Mouse (Mus musculus) left cerebral cortex, postnatal 10 days (tissue): ENCODE measurements at regions not wholly inside any gene's neighbourhood (a gene's known extent, or its start where the extent isn't known, plus 50 kb on each side); places are given as distances from the start of the nearest gene placed in this dataset.
"Not testable (repeated sequence)": the region's sequence is repeated elsewhere in the genome, so short reads cannot be mapped to it uniquely, and the experiment has no call there.

Experiments used
- DNase-seq, 2 experiments: peaks; one replicate each; pipeline ENCODE4 v3.0.0; 2021 to 2022; ENCODE audit warnings: low spot score in 2 of 2, mixed read lengths in 1 of 2; ENCODE audit errors: extremely low spot score in 1 of 2
- intact Hi-C: fragments of 180-260 bp; cut with DNase I; formaldehyde crosslinking; loops from one replicate; pipeline ENCODE4 v1.15.1; 2025

DNA sequence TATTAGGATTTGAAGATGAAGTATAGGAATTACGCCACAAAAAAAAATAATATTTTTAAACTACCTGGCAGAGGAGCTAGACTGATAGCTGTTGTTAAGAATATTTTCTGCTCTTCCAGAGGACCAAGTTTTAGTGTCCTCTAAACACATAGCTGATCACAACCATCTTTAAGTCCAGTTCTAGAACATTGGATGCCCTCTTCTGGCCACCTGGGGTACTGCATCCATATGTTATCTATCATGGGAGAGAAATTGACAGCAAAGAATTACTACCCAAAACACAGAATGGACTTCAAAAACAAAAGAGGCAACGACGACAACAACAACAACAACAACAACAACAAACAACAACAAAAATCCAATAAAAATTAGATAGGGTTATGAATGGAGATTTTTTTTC, 71.0 kb upstream of the Prl4a1 start:
- intact Hi-C loops, result no loop called here
- DNase-seq, result peak in 1 of 2 experiments; percentile 21

GRCm38 (mm10) chr13:27960421-27960820, 55.6 kb upstream of the Prl4a1 start:
- intact Hi-C loops, result not testable (repeated sequence)

DNA sequence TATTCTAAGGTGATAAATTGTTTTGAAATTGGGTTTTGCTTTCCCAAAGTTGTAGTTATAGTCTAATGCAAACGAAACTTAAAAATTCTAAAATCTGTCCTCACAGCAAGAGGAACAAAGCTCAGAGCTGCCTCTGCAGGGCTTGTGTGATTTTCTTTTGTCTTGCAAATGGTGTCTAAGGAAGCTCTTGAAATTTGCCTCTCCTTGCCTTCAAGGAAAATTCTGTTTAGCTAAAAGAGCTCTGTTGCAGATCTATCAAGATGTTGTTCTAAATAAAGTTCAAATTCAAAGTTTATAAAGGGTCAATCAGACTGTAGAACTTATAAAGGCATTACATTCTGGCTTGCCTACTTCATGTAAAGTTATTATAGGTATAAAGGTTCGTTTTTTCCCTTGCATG, 53.6 kb upstream of the Prl4a1 start:
- intact Hi-C loops, DNase-seq: not testable (repeated sequence)

More at GRCm38 (mm10) chr13:27960421-27960820, 55.6 kb upstream of the Prl4a1 start:
- not testable (repeated sequence) for DNase-seq

GRCm38 (mm10) chr13:27966021-27966420, 50.0 kb upstream of the Prl4a1 start:
- DNase-seq, intact Hi-C loops: not testable (repeated sequence)
